Mouse (Mus musculus) gonadal fat pad, adult 2 months (tissue): Measurements from ENCODE around the gene Kncn. TPM values are rescaled to one million over a fixed set of nuclear protein-coding genes. Genes with fewer than 3 reads are reported as not detected.

ENCODE experiments used
- DNase-seq: peaks from one replicate; pipeline ENCODE4 v3.0.0-alpha.2; 2012; ENCODE audit warnings: low read depth
- polyA plus RNA-seq: library from polyadenylated mRNA; depleted of rRNA; stranded (reverse); fragments of >200 nt; gene quantifications from 2 replicates; pipeline ENCODE4 v1.2.3, GENCODE M21; 2012

Gene Kncn
- polyA plus RNA-seq, 1 experiment = not detected

GRCm38 (mm10) chr4:115878828-115879227 is 5.4 kb upstream of the Kncn start:
- no peak for DNase-seq

- no peak for DNase-seq
Observed at GRCm38 (mm10) chr4:115881183-115881582, 3.0 kb upstream of the Kncn start.

GRCm38 (mm10) chr4:115882195-115882594 is 2.0 kb upstream of the Kncn start:
- no peak for DNase-seq

GRCm38 (mm10) chr4:115885846-115886245 is 1.6 kb downstream of the Kncn start:
- no peak for DNase-seq

- no peak for DNase-seq
Observed at GRCm38 (mm10) chr4:115886875-115887274, 2.7 kb downstream of the Kncn start.

GRCm38 (mm10) chr4:115890066-115890465 is 5.9 kb downstream of the Kncn start:
- DNase-seq = no peak

- no peak for DNase-seq
Observed at GRCm38 (mm10) chr4:115890553-115890952, 6.4 kb downstream of the Kncn start, which contains the start of gene 6430628N08Rik. 6430628N08Rik (plus strand) TSS chr4:115890665.

- DNase-seq = no peak
Observed at GRCm38 (mm10) chr4:115894281-115894680, 10.1 kb downstream of the Kncn start.

GRCm38 (mm10) chr4:115897901-115898631 is 13.9 kb downstream of the Kncn start:
- DNase-seq = no peak

GRCm38 (mm10) chr4:115902816-115903215 is 18.6 kb downstream of the Kncn start:
- DNase-seq = no peak

GRCm38 (mm10) chr4:115904375-115904774 is 20.2 kb downstream of the Kncn start:
- DNase-seq = no peak

GRCm38 (mm10) chr4:115905701-115906100 is 21.5 kb downstream of the Kncn start:
- no peak for DNase-seq

GRCm38 (mm10) chr4:115906791-115907190 is 22.6 kb downstream of the Kncn start:
- DNase-seq = no peak

GRCm38 (mm10) chr4:115907994-115908393 is 23.8 kb downstream of the Kncn start:
- peak; percentile 74 for DNase-seq

GRCm38 (mm10) chr4:115908641-115909040 is 24.4 kb downstream of the Kncn start:
- peak; percentile 90 for DNase-seq

- no peak for DNase-seq
Observed at GRCm38 (mm10) chr4:115911586-115911985, 27.4 kb downstream of the Kncn start.

GRCm38 (mm10) chr4:115919911-115920310 is 35.7 kb downstream of the Kncn start:
- no peak for DNase-seq

GRCm38 (mm10) chr4:115922688-115923087 is 38.5 kb downstream of the Kncn start:
- no peak for DNase-seq

- DNase-seq = no peak
Observed at GRCm38 (mm10) chr4:115923262-115923880, 39.2 kb downstream of the Kncn start.

- no peak for DNase-seq
Observed at GRCm38 (mm10) chr4:115927637-115928036, 43.4 kb downstream of the Kncn start.

GRCm38 (mm10) chr4:115931556-115932088 is 47.4 kb downstream of the Kncn start:
- no peak for DNase-seq

GRCm38 (mm10) chr4:115935835-115936581 is 51.8 kb downstream of the Kncn start:
- DNase-seq = no peak
